Mouse (Mus musculus): ENCODE results near the gene Myt1l.

The Myt1l gene

DNA sequence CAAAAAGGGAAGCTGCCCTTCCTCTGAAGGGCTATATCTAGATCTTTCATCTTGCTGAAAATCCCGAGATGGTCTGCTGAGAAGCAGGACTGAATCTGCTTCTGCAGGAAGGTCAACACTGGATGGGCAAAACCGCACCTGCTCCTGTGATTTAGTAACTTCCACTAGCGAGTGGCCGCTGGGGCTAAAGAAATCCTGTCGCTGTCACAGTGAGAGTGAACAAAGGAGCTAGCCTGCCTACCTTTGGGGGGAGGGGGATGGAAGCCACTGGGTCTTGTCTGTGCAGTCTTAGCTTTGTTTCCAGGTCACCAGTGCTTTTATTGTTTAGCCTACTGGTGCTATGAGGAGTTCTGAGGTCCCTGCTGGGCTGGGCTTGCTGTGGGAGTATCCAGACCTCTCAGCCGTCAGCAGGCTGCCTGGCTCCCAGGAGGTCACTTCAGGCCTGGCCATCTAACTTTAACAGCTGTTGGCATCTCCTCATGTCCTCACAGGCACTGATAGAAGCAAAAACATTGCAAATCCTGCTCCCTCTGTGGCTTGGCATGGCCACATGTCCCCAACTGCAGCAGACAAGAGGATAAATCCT is 173.6 kb downstream of the Myt1l start:
- Histone ChIP-seq H3K27me3 (ENCODE audit: control insufficient read depth, insufficient read depth, low read length, poor library complexity, severe bottlenecking) (no peaks in the 10 kb centered on the region), H3K36me3 (ENCODE audit: control insufficient read depth, insufficient read depth, low read length, poor library complexity, severe bottlenecking) (no peaks in the 10 kb centered on the region)
- DNase-seq (ENCODE audit: low read depth, low spot score), result no peak

DNA sequence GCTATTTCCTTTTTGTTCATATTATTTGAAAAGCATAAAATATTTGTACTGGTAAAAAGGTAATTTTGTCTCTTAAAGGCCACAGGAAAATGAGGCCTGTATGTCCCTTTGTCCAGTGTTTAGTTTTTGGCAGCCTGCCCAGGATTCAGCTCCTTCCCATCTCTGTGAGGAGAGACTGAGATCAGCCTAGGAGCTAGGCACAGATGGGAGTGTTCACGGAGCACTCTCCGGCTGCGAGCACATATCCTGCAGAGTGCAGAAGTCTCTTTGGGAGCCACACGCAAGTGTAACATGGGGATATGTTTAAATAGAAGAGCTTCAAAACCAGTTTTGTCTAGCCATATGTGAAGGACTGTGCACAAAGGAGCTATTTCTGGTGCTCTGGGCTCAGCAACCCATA is 174.4 kb downstream of the Myt1l start:
- DNase-seq (ENCODE audit: low read depth, low spot score), result no peak
- no peaks in the 10 kb centered on the region for H3K36me3 ChIP-seq (ENCODE audit: control insufficient read depth, insufficient read depth, low read length, poor library complexity, severe bottlenecking)

DNA sequence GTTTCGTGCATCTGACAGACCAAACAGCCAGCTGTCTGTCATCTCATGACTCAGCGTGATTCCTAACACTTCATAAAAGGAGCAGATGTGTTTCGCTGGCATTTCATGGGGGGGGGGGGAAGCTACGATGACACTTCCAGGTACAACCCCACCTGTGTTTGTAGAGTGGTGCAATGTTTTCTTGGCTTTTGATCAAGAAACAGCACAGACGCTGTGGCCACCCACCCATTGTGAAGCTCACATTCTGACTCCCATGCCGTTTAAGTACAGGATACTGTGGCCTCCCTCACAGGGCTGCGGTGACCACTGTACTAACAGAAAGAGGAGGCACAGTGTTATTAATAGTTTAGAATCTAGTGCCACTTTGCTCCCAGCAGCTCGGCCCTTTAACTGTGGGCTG is 175.4 kb downstream of the Myt1l start:
- DNase-seq (ENCODE audit: low read depth, low spot score), result no peak
- no peaks in the 10 kb centered on the region for H3K36me3 ChIP-seq (ENCODE audit: control insufficient read depth, insufficient read depth, low read length, poor library complexity, severe bottlenecking)
- H3K27me3 ChIP-seq (ENCODE audit: control insufficient read depth, insufficient read depth, low read length, poor library complexity, severe bottlenecking), result no peaks in the 10 kb centered on the region

More for the DNA sequence above, 174.4 kb downstream of the Myt1l start:
- no peaks in the 10 kb centered on the region for H3K27me3 ChIP-seq (ENCODE audit: control insufficient read depth, insufficient read depth, low read length, poor library complexity, severe bottlenecking)

DNA sequence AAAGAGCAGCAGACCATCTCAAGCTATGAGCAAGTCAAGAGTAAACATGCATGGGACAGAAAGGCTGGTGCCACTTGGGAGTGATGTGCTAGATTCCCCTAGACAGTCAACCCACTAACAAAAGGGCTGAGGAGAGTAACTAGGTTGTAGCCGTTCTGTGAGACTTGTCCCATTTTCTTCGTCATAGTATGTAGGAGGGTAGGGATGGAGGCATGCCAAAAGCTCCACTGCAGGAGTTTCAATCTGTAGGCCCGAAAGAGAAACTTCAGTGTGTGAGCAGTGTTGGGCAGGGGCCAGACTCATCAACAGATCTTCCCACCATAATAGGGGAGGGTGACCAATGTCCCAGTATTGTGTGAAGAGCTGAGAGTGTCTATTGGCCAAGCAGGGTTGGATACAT is 178.9 kb downstream of the Myt1l start:
- DNase-seq (ENCODE audit: low read depth, low spot score), result no peak
- H3K36me3 ChIP-seq (ENCODE audit: control insufficient read depth, insufficient read depth, low read length, poor library complexity, severe bottlenecking), result no peaks in the 10 kb centered on the region
- no peaks in the 10 kb centered on the region for H3K27me3 ChIP-seq (ENCODE audit: control insufficient read depth, insufficient read depth, low read length, poor library complexity, severe bottlenecking)

DNA sequence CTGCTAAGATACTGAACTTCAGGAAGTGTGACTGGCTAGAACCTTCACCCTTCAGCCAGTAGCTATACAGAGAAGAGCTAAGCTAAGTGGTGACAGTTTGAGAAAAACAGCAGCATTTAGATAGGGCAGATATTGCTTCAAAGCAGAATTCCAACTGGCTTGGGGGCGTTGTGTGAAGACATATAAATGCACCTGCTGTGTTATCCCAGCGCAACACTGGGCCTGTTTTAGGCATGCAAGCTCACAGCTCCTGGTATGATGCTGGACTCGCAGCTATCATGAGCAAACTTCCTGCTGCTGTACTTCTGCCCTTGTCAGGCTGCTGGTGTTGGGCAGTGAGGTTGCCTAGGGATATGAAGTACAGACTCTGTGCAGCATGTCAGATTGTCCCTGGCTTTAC is 180.0 kb downstream of the Myt1l start:
- Histone ChIP-seq H3K36me3 (ENCODE audit: control insufficient read depth, insufficient read depth, low read length, poor library complexity, severe bottlenecking) (no peaks in the 10 kb centered on the region), H3K27me3 (ENCODE audit: control insufficient read depth, insufficient read depth, low read length, poor library complexity, severe bottlenecking) (no peaks in the 10 kb centered on the region)
- no peak for DNase-seq (ENCODE audit: low read depth, low spot score)

DNA sequence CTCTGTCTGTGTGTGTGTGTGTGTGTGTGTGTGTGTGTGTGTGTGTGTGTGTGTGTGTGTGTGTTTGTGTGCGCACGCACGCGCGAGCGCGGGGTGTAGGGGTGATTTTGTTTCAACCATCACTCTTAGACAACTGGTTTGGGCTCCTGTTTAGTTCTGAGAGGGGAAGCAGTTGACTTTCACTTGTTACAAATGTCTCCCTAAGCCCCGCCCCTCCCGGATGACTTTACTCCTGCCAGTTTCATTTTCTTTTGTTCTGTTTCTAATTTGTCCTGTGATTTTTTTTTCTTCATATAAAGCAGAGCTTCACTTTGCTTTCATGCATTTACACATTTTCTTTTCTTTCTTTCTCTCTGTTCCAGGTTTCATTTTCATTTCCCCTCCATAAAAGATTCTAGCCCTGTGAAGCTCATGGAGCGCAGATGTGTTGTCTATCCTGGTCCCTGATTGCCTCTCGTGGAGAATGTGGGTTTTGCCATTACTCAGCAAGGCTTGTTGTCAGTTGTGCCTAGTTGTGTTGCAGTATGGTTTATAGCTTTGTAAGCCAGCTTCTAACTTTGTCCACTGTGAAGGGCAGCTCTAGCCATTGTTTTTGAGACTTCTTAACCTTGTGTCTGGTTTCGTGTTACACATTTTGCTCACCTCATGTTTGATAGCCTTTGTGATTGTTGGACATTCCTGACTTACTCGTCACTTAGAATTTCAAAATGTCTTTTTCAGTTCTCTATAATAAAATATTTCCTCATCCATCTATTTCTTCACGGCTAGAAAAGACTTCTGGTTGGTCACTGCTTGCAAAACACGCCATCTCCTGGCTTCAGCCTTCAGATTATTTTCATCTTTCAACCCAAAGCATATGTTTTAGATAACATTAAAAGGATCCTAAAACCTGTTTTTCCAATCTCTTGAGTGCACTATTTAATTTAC is 184.9 kb downstream of the Myt1l start:
- Histone ChIP-seq H3K27me3 (ENCODE audit: control insufficient read depth, insufficient read depth, low read length, poor library complexity, severe bottlenecking) (no peaks in the 10 kb centered on the region), H3K36me3 (ENCODE audit: control insufficient read depth, insufficient read depth, low read length, poor library complexity, severe bottlenecking) (no peaks in the 10 kb centered on the region)
- DNase-seq (ENCODE audit: low read depth, low spot score), result no peak

DNA sequence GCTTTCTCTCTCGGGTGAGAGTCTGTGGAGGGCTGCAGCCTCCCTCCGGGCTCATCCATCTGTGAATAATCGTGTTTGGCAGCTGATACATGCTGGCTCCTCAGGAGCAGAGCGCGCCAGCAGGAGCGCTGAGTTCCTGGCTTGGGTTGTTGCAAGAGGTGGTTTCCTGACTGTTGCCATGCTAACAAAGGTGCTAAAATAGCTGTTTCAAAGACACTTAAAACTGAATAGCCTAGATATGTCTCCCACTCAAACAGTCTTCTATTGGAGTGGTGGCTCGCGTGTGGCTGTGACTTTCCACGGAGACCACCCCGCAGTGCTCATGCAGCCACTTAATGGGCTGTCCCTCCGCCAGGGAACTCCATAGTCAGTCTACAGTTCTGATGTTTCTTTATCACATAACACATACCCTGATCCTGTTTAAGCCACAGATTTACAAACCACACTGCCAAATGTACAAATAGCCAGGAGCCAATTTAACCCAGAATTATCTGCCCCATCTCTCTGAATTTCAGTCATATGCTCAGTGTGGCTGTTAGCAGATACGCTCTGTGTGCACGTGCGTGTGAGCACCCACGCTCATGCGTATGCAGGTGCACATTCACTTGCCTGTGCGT is 195.6 kb downstream of the Myt1l start:
- Histone ChIP-seq H3K27me3 (ENCODE audit: control insufficient read depth, insufficient read depth, low read length, poor library complexity, severe bottlenecking) (no peaks in the 10 kb centered on the region), H3K36me3 (ENCODE audit: control insufficient read depth, insufficient read depth, low read length, poor library complexity, severe bottlenecking) (no peaks in the 10 kb centered on the region)
- no peak for DNase-seq (ENCODE audit: low read depth, low spot score)

DNA sequence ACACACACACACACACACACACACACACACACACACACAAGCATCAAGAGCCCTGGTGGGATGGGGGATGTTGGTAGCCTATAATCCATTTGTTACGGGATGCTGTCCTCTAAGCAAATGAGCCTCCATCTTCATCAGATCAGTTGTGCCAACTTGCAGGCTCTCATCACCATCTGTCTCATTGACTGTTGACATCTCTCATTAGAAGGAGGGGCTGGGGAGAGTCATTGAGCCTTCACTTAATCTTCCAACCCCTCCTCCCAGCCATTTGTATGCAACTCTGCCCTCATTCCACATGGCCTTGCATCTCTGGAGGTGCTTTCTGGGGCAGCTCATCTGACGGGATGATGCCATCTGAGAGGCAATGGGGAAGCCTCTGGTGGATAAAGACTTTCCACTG is 200.1 kb downstream of the Myt1l start:
- DNase-seq (ENCODE audit: low read depth, low spot score), result no peak
- no peaks in the 10 kb centered on the region for H3K36me3 ChIP-seq (ENCODE audit: control insufficient read depth, insufficient read depth, low read length, poor library complexity, severe bottlenecking)
- H3K27me3 ChIP-seq (ENCODE audit: control insufficient read depth, insufficient read depth, low read length, poor library complexity, severe bottlenecking), result no peaks in the 10 kb centered on the region

DNA sequence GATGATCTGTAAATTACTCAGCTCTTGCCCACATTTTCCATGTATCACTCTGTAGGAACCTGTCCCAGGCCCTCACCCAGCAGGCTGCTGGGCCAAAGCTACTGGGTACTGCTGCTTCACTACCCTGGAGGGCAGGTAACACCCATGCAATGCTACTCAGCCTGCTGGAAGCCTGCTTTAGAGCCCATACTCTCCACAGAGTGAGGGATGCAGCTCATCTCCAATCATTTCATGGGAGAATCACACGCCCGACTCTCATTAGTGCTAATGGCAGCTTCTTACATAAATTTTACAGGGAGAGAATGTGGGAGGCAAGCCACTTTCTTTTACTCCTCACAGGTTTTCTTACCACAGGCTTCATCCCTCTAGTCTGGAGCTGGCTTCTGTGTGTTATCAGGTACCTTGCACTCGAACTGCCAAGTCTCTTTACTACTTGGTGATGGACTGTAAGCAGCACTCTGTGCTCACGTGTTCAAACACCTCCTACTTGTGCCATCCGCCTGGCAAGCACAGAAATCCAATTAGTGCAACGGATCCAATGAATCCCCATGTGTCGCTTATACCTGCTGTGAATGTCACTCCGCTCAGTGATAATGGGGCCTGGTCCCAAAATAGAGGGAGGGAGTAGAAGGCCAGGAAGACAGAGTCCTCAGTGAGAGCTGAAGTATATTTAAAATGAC is 212.3 kb downstream of the Myt1l start:
- Histone ChIP-seq H3K36me3 (ENCODE audit: control insufficient read depth, insufficient read depth, low read length, poor library complexity, severe bottlenecking) (no peaks in the 10 kb centered on the region), H3K27me3 (ENCODE audit: control insufficient read depth, insufficient read depth, low read length, poor library complexity, severe bottlenecking) (no peaks in the 10 kb centered on the region)
- no peak for DNase-seq (ENCODE audit: low read depth, low spot score)

DNA sequence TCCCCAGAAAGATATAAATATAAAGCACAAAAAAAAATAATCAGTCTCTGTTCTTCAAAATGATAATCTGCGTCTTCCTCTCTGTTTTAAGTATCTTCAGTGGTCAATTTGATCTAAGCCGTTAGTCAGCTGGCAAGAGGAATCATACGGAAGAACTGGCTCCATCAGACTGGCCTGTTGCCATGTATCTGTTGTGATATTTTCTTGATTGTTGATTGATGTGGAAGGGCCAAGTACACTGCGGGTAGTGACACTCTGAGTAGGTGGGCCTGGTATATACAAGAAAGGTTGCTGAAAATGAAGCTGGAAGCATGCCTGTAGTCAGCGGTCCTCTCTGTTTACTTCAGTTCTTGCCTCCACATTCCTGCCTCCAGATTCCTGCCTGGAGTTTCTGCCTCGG is 213.0 kb downstream of the Myt1l start:
- Histone ChIP-seq H3K27me3 (ENCODE audit: control insufficient read depth, insufficient read depth, low read length, poor library complexity, severe bottlenecking) (no peaks in the 10 kb centered on the region), H3K36me3 (ENCODE audit: control insufficient read depth, insufficient read depth, low read length, poor library complexity, severe bottlenecking) (no peaks in the 10 kb centered on the region)

DNA sequence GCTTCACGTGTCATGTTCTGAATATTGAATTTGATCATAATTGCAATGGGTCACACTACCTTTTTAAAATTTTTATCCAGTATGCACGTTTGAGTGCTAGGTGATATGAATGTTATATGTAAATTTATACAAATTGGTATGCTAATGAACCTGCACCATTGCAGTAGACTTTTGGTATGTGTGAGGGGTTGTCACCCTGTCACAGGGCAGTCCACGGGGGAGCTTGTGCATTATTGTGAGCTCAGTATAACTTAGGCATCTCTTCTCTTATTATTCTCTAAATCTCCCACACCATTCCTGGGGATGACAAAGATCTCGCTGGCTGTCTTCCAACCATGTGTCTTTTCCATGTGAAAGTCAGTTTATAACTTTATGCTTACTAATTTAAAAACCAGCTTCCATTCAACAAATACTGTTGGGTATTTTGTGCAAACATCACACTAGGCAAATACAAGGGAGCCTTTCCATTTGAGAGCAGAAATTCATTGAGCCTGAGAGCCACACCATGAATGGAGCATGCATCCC is 222.5 kb downstream of the Myt1l start:
- Histone ChIP-seq H3K36me3 (ENCODE audit: control insufficient read depth, insufficient read depth, low read length, poor library complexity, severe bottlenecking) (no peaks in the 10 kb centered on the region), H3K27me3 (ENCODE audit: control insufficient read depth, insufficient read depth, low read length, poor library complexity, severe bottlenecking) (no peaks in the 10 kb centered on the region; the same call in 1 of the 2 replicates)
- no peak for DNase-seq (ENCODE audit: low read depth, low spot score)

More for the DNA sequence above, 213.0 kb downstream of the Myt1l start:
- no peak for DNase-seq (ENCODE audit: low read depth, low spot score)

DNA sequence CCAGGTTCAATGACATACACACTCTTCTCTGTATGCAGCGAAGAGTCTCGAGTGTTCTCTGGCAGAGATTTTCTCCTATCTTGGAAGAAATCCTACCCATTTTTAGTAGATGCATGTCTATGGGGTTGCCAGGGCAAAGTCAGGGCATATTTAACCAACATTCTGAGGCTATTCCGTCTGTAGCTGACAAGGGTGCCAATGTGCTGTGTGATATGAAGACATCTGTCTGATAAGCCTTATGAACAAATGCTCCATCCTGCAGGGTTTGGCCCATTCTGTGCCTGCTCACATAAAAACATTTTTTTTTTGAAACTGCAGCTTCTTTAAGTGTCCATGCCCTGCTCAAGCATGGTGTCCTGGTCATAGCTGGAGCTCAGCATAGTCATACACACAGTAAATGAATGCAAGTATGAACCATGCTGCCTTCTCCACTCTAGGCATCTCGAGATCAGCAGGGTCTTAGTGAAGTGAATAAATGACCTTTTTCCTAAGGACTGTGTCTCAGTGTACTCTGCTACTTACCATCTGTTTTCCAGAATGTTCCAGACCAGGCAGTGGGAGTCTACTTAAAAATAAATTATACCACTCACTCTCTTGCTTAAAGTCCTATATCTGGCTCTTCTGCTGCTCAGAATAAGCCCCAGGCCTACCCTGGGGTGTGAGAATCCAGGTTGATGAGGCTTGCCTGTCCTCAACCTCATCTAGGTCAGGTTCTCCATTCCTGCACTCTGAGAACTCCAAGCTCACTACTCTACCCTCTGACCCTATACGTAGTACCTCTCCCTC is 227.1 kb downstream of the Myt1l start:
- DNase-seq (ENCODE audit: low read depth, low spot score), result no peak
- Histone ChIP-seq H3K36me3 (ENCODE audit: control insufficient read depth, insufficient read depth, low read length, poor library complexity, severe bottlenecking) (no peaks in the 10 kb centered on the region), H3K27me3 (ENCODE audit: control insufficient read depth, insufficient read depth, low read length, poor library complexity, severe bottlenecking) (no peaks in the 10 kb centered on the region; the same call in 1 of the 2 replicates)

DNA sequence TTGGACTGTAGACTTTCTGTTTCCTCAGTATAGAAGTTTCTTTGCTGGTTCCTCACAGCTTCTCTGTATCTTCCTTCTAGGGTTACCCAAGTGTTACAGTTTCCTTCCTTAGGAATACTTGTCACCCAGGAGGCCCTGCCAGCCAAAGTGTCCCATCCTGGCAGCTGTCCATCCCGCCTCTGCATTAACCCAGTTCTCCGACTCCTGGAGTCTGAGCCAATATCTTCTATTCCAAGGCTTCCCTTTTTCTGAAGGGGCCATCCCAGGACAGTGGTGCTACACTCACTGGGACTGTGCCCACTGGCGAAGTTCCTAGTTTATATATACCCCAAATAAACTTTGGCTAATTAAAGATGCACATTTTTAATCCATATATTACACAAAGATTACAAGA is 227.7 kb downstream of the Myt1l start:
- Histone ChIP-seq H3K36me3 (ENCODE audit: control insufficient read depth, insufficient read depth, low read length, poor library complexity, severe bottlenecking) (no peaks in the 10 kb centered on the region), H3K27me3 (ENCODE audit: control insufficient read depth, insufficient read depth, low read length, poor library complexity, severe bottlenecking) (no peaks in the 10 kb centered on the region; the same call in 1 of the 2 replicates)
- DNase-seq (ENCODE audit: low read depth, low spot score), result no peak

DNA sequence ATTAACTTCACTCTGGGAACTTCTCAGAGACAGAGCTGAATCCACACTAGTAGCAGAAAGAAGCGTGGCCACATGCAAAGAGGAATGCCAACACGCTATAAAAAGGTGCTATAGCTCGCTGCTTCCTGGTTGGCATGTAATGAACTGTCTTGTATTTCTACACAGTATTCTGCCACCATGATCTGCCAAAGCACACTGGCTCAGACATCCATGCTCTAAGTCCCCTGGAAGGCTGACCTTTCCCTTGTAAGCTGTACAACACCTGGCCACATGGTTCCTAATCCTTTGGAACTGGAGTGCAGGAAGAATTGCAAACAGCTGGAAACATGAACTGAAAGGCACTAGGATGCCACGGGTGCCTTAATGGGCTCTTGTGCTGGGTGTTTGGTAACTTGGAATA is 232.4 kb downstream of the Myt1l start:
- Histone ChIP-seq H3K27me3 (ENCODE audit: control insufficient read depth, insufficient read depth, low read length, poor library complexity, severe bottlenecking) (no peaks in the 10 kb centered on the region), H3K36me3 (ENCODE audit: control insufficient read depth, insufficient read depth, low read length, poor library complexity, severe bottlenecking) (no peaks in the 10 kb centered on the region)
- DNase-seq (ENCODE audit: low read depth, low spot score), result no peak
